Mouse (Mus musculus) E14TG2a.4 (cell line): ENCODE results near the gene Pde4d.

ENCODE experiments used
- CTCF ChIP-seq: conservative IDR thresholded peaks from 2 replicates; pipeline ENCODE4 v1.5.1; 2014; ENCODE audit warnings: low read length
- POU5F1 ChIP-seq: IDR thresholded peaks from 2 replicates; pipeline ENCODE4 v1.6.1; 2014; ENCODE audit warnings: low read length, borderline replicate concordance

DNA sequence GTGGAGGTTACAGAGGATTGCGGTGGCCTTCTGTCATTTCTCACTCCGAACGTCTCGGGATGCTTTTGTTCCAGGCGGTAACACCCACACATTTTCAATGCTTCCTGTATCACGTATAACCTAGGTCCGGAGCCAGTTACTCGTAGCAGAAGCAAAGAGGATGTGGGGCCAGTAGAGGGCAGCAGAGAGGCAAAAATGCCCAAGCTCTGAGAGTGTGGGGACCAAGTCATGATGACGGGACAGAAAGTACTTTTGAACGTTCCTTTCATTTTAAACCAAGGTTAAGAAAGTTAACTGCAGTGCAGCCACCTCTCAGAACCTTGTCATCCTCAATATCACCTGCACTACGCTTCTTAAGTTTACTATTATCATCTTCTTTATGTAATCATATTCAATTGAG, 1326.4 kb downstream of the Pde4d start:
- TF ChIP-seq CTCF = peak; percentile 81
- TF ChIP-seq POU5F1 = no peak
